Mouse (Mus musculus) adrenal gland, postnatal 36 days (tissue): ENCODE data around the gene Spg11. TPM values are rescaled to one million over a fixed set of nuclear protein-coding genes. Genes with fewer than 3 reads are reported as not detected.
"Not testable (repeated sequence)": the region's sequence is repeated elsewhere in the genome, so short reads cannot be mapped to it uniquely, and the experiment has no call there.

Experiments used
- DNase-seq, 2 experiments: peaks; one replicate each; pipeline ENCODE4 v3.0.0; 2021; ENCODE audit warnings: mixed read lengths in 1 of 2
- total RNA-seq, 2 experiments: library from RNA; stranded (reverse); gene quantifications; 2 replicates each; pipeline ENCODE4 v1.2.3; 2021

The Spg11 gene
- total RNA-seq, 2 experiments from 2014 or later, result 18.4 to 20.5 TPM

DNA sequence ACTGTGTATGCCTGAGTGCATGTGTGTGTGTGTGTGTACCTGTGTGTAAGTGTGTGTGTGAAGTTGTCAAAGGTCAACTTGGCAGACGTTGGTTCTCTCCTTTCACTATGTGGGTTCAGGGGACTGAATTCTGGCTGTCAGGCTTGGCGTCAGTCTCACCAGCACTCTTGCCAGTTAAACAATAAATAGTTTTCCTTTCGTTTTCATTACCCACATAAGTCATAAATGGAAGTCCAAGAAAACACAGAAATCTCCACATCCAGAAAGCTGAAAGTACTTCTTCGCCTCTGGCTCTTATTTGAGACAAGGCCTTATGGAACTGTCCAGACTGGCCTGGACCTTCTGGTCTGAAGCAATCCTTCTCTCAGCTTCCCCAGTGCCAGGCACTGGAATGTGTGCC is 27.6 kb upstream of the Spg11 start:
- no peak for DNase-seq

DNA sequence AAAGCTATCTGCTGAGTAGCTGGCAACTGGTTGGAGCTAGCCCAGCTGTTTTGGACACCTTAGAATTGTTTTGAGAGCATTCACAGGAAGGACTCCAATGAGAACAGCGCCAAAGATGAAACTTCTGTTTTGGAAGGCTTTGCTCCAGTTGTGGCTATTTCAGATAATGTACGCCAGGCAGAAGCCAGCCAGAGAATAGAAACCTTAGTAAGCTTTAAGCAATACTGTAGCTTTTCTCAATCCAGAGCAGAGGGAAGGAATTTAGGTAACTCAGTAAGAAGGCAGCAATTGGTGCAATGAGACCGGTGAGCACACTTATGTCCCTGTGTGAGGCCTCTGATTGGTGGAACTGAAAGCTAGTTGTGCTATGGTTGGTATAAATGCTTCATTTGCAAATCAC is 24.9 kb upstream of the Spg11 start:
- no peak for DNase-seq

DNA sequence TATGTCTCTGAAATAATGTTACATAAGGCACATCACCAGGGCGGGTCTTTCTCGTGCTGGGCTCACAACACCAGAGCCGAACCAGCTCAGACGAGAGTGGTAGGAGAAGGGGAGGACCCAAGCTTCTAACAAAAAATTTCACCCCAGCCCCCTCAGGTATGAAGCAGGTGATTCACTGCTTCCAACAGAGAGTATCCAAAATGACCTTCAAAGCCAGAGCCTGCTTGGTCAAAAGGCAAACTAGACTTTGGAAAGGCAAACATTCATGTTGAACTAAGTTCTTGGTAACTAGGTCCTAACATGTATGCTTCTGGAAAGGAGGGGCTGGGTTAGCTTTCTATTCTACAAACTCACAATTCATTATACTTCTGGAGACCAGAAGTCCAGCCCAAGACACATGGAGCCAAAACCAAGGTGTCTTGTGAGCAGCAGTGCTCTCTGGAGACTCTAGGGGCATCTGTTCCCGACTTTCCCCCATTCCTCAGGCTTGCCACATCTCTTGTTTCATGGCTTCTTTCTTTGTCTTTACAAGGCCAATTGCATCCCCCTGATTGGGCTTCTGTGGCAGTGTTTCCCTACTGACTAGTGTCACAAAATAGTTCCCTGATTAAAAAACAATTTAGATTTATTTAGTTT is 23.3 kb upstream of the Spg11 start:
- DNase-seq, result no peak

DNA sequence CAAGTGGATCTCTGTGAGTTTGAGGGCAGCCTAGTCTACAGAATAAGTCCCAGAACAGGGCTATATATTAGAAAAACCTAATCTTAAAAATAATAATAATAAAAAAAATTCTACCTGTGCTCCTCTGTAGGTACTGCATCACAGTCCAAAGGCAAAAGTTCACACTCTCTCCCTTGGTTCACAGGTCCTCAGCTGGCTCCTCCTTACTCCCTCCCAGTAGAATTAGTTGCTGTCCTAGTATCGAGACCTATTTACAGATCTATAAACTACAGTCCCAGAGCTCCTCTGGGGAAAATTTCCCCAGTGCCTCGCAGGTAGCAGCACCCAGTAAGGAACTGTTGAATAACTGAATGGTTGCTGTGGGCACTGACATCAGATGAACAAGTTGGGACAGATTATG is 22.6 kb upstream of the Spg11 start:
- no peak for DNase-seq

DNA sequence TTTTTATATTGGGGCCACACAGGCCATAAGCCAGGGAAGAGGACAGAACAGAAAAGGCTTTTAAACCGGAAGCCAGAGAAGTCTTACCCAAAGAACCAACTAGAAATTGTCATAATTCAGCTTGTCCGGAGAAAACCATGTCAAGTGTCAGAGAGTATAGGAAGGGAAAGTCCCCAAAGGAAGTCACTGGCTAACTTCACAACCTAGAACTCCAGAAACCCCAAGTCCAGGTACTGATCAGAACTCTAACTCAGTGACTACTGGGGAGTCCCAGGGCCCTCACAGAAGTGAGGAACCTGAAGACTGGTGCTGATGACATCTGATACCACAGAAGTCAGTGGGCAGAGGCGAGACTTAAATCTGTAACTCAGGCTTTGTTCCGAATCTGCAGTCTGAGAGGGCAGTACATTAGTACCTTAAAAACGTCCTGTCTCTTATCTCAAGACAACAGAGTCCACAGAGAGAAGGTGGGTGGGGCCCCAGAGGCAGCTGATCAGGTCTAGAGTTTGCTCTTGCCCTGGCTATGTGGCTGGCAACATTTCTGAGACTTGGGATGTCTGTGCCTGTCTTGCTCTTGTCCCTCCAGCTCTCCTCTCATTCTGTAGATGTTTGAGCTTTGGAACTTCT is 19.8 kb upstream of the Spg11 start:
- DNase-seq, result no peak

DNA sequence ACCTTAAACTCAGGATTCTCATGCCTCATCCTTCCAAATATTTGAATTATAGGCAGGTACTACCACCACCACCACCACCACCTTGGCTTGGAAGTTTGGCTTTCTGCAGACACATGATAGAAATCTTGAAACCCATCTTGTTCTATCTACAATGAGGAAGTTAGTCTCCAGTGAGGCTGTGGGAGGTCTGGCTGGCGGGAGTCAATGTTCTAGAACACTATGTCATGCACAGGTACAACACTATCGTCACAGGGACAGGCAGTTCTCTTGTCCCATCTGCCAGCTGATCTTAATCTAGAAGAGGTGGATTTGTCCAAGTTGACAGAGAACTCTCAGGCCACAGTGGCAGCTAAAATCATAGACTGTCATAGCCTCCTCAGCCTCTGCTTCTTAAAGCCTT is 14.4 kb upstream of the Spg11 start:
- no peak for DNase-seq

DNA sequence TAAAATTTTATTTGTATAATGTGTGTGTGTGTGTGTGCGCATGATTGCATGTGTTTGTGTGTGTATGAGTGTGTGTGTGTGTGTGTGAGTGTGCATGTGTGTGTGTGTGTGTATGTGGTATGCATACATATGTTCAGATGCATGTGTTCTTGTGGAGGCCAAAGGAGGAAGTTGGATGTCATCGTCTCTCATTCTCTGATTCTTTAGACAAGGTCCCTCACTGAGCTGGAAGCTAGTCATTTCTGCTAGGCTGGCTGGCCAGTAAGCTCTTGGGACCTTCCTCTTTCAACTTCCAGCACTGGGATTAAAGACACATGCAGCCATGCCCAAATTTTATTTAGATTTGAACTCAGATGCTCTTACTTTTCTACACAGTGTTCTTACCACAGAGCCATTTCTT is 13.9 kb upstream of the Spg11 start:
- DNase-seq, result no peak

DNA sequence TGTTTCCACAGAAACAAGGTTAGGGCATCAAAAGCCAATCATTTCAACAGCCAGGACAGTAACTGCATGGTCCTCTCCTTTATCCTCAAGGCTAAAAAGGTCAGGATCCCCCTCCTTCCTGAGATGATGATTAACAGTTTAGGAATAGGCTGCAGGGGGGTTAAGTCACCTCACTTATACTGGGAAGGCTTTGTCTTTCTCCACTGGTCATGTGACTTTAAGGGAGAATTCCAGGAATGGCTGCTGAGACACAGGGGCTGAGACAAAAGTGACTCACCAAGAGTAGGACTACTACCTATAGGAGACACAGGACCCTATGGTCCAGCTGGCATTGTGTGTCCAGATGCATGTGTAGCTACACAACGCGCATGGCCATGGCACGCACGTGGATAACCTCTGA is 9.4 kb upstream of the Spg11 start:
- DNase-seq, result no peak

DNA sequence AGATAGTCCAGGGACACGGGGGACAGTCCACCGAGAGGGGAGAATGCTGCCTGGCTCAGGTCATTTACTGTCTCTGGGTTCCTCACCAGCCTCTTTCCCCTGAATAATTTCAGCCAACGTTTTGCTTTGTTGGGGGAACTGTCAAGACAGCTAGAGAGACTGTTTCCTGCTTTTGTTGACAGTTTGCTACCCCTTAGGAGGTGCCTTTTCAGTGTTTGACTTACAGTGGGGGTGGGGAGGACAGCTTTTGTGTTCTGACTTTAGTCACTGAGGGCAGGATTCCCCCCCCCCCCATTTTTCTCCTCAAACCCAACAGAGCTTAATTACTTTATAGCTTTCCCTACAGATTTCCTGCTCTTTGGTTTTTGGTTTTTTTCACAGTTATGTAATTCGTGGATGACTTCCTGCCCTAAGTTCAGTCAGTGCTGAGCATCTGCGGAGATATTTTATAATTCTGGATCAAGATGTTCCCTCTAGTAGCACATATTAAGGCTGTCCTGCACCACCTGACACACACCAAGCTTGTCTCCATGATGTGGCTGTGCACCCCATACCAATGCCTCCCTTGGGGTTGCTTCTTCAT is 8.7 kb upstream of the Spg11 start:
- DNase-seq, result no peak

DNA sequence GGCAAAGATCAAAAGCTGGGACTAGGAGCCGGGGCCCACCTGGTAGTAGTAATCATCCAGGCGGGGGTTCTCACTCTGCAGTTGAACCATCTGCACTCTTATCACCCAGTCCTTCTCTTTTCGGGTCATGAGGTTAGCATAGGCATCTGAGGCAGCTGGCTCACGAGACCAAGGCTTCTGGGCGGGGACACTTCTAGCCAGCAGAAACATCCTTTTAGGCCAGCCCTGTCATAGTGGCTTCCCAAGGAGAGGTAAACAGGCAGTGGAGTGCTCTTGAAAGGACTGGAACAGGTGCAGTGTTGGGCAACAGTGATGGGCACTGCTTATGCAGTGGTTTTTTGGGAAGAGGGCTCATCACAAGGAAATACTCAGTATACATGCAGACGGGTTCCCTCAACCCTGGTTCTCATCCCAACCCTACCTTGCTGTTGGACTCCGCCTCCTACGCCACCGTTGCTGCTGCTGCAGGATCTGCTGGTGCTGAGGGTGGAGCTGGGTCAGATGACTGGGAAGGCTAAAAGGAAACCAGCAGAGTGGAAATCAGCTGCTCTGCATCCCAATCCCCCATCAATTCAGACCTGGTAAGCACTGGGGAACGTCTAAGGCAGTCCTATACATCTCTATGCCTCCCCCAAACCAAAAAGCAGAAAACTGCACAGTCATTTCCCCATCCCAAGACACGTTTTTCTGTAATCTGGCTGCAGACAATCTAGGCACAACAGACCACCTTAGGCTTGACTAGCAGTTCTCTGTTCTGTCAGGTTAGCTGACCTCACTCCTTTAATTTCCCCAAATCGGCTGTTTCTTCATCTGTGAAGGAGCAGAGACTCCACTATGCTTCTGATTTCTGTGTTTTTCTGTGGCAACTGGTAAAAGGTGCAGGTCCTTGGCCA is 7.7 kb upstream of the Spg11 start:
- no peak for DNase-seq

DNA sequence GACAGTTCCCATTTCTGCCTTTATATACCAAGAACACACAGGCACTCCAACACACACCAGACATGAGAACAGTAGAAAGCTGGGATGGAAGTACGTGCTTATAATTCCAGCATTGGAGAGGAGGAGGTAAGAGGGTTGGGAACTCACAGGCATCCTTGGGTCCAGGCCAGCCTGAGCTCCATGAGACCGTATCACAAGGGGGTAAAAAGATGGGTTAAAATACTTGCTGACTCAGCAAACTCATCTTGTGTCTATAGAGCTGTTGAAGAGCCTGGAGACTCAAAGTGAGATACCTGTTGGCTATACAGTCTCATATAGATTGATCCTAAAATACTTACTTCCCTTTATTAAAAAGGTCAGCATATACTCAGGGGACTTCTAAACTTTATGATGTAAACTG is 1.3 kb downstream of the Spg11 start:
- no peak for DNase-seq

DNA sequence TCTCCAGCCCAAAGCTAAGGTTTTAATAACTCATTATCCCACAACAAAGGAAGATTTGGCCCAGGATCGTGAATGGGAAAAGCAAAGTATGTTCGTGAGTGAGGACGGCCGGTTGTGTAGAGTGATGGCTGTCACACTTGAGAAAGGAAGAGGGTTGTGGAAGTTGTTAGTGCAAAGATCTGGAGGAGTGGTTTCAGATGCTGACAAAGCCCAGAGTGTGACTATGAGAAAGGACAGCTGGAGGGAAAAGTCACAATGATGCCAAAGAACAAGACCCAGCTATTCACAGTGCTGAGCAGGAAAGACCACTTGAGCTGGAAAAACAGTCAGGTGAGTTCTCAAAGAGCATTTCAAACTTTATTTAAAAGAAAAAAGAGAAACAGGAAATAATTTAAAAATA is 8.5 kb downstream of the Spg11 start:
- DNase-seq, result no peak

DNA sequence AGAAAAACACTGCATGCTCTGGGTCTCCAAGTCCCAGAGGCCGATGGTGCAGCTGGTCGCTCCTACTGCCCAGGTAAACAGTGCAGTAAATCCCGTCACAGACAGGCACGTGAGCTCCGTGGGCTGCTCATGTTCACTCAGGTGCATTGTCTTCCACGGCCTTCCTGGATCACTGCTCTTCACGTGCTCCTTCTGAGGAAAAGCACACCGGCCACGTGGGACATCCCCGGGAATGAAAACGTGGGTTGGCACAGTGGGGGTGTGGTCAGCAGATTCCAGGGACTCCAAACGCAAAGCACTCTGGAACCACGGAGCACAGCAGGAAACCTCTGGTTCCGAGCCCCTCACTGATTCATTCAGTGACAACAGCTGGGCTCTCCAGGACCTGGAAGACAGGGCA is 10.1 kb downstream of the Spg11 start:
- DNase-seq, result no peak

DNA sequence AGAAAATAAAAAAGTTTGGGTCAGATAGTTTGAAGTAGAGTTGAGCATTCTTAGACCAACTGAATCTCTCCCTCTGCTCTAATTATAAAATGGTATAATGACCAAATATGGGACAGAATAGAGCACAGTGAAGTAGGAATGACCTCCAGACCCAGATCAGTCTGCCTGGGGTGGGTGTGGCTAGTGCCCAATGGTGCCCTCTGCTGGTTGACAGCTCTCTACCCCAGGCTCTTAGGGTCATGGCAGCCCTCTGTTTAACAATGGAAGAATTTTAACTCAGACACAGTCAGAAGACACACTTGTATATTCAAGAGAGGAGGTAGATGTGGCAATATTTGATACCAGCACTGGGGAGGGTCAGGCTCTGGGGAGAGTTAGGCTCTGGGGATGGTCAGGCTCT is 16.1 kb downstream of the Spg11 start:
- peak; percentile 46 to 63 for DNase-seq

DNA sequence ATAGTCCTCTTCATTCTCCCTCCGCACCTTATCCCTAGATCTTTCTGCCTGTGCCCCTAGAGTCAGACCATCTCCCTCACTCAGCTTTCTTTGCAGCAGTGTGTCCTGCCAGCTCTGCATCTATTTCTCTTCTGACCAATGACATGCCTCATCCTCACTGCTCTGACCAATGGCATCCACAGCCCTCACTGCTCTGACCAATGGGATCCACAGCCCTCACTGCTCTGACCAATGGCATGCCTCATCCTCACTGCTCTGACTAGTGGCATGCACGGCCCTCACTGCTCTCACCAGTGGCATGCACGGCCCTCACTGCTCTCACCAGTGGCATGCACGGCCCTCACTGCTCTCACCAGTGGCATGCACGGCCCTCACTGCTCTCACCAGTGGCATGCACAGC is 20.5 kb downstream of the Spg11 start:
- not testable (repeated sequence) for DNase-seq

DNA sequence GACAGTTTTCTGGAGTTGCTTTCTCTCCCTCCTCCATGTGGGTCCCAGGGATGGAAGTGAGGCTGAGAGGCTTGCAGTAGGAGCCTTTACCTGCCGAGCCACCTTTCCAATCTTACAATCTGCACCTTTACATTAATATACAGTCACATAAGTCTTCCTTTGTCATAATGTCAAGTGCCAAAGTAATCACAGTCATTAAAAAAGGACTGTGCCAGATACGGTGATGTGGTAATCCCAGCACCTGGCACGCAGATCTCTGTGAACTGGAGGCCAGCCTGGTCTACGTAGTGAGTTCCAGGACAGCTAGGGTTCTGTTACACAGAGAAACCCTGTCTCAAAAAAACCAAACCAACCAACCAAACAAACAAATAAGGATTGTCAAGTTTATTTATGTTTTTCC is 24.3 kb downstream of the Spg11 start:
- DNase-seq, result no peak

DNA sequence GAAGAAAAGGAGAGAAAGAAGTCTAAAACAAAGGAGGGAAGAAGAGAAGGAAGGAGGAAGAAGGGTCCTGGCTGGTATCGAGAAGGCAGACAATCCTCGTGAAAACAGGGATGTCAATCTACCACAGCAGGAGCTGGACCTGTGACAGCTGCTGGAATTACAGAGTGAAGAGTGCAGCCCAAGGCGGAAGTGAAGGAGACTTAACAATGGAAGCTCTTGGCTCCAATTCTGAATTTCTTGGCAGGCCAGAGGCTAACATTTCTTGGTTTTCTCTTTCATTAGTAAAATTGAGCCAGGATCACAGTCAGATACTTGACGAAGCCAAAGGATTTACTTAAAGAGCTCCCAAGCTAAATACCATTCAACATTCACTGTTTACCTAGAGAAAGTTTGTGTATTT is 31.7 kb downstream of the Spg11 start:
- no peak for DNase-seq

DNA sequence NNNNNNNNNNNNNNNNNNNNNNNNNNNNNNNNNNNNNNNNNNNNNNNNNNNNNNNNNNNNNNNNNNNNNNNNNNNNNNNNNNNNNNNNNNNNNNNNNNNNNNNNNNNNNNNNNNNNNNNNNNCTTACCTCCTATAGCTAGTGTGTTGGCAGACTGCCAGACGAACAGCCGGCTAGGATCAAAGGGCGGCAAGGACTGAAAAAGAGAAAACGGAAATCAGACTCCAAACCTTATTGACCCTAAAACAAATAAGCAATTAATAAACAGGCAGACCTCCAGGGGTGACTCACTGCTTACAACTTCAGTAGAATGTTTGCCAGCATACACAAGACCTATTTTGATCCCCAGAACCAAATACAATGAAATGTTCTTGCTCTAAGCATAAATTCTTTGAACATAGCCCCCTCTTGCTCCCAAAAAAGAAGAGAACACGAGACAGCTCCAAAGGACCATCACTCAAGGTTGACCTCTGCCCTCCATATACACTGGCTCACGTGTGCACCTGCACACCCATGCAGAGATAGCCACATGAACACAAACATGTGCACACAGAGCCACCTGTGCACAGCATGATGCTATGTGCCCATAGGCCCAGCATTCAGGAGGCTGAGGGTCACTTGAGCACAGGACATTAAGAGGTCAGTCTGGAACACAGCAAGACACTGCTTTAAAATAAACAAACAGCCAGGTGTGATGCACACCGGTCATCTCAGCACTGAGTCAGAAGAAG is 36.3 kb downstream of the Spg11 start:
- peak in 1 of 2 experiments; percentile 8 for DNase-seq

DNA sequence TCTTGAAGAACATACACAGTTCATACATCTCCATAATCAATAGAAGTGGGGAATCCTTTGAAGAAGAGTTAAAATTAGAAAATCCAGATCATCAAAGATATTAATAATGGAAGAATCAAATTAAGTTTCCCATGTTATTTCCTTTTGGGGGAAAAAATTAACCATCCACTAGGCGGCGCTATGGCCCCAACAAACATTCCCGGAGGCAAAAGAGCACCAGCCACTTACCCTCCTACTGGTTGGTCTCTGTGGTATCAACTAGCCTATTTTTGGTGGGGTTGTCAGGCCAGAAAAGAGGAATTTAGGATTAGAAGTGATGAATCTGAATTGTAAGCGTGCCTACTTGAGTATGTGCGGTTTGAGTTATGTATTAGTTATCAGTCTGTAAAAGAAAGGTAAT is 48.3 kb downstream of the Spg11 start:
- peak; percentile 52 to 66 for DNase-seq

DNA sequence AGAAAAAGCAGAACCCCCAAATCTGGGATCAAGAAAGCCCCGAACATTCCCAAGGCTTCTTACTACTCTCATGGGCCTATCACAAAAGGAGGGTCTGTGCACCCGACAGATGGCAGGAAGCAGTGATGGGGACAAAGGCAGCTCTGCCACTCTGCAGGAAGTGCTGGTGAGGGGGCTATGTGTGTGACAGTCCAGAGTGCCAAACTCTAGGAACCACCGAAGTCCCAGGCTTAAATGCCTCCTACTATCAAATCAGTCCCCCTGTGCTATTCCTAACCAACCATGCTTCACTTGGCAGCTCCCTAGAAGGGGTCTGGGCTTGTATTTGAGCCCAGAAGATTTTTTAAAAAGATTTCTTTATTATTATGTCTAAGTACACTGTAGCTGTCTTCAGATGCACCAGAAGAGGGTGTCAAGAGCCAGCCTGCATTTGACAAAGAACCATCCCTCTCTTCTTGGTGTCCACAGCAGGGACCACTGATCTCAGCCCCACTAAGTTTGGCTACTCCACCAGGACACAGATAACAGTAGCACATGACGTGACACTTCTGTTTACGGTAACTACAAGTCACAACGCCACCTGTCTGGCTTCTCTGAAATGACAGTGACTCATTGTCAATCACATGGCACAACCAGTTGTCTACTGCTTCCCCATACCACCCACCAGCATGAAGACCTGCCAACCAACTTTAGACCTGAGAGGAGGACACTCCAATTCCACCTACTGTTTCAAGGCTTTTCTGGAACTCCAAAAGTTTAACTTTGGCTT is 48.9 kb downstream of the Spg11 start:
- DNase-seq, result no peak

DNA sequence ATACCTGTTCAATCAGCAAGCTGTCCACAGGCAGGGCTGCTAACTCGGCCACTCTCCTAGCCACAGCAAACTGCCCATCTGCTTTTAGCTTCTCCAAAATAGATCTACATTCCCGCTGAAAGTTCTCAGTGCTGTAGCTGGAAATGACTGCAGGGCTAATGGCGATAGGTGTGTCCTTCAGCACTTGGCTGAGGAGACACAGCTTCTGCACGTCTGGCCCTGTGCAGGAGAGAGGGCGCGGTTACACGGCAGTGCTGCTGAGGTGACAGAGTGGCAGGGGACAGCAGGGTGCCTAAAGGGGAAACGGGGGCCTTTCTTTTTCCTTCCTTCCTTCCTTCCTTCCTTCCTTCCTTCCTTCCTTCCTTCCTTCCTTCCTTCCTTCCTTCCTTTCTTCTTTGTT is 51.9 kb downstream of the Spg11 start:
- DNase-seq, result no peak
